Mouse (Mus musculus): ENCODE measurements at regions not wholly inside any gene's neighbourhood (a gene's known extent, or its start where the extent isn't known, plus 50 kb on each side); places are given as distances from the start of the nearest gene placed in this dataset.

- TF ChIP-seq CTCF (IDR thresholded peaks at IDR 0.05; ENCODE audit: low read depth): no peak
- no peak for TF ChIP-seq EP300 (IDR thresholded peaks at IDR 0.05; ENCODE audit: low read depth)
These were observed 668.5 kb upstream of the Zeb2 start for GRCm38 (mm10) chr2:45785684-45786083.
